Mouse (Mus musculus): ENCODE data around the gene Sfxn1. TPM values are rescaled to one million over a fixed set of nuclear protein-coding genes. Genes with fewer than 3 reads are reported as not detected.
A peak's percentile ranks its signal among the peaks of the same experiment; 100 is the strongest.

The Sfxn1 gene
- polyA plus RNA-seq, 1 experiment: 28.1 TPM

DNA sequence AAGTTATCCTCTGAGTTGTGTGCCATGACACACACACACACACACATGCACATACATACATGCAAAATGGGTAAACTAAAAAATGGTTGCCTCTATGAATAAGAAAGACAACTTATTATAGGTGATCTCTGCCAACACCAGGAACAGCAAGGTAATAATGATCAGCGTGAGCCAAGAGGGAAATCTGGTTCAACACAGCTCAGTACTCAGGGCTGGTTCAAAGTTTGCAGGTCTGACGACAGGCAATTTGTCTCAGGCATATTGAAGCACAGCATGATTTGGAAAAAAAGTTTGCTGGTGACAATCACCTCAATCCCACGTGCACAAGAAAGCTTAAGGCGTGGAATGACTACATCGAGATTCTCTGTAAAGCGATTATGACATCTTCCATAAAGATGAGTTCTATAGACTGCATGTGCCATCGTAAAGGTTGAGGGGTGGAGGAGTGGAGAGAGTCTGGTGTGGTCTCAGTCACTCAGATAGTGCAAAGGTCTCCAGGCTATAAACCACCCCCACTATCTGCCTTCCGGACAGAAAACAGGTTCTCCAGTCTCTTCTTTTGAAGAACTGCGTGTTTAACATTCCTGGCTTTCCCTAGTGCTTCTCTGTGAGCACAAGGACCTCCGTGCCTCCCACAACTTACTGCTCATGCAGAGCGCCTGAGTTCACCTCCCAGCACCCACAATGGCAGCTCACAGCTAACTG, 6.0 kb downstream of the Sfxn1 start:
- no peak for DNase-seq (ENCODE audit: low spot score)

DNA sequence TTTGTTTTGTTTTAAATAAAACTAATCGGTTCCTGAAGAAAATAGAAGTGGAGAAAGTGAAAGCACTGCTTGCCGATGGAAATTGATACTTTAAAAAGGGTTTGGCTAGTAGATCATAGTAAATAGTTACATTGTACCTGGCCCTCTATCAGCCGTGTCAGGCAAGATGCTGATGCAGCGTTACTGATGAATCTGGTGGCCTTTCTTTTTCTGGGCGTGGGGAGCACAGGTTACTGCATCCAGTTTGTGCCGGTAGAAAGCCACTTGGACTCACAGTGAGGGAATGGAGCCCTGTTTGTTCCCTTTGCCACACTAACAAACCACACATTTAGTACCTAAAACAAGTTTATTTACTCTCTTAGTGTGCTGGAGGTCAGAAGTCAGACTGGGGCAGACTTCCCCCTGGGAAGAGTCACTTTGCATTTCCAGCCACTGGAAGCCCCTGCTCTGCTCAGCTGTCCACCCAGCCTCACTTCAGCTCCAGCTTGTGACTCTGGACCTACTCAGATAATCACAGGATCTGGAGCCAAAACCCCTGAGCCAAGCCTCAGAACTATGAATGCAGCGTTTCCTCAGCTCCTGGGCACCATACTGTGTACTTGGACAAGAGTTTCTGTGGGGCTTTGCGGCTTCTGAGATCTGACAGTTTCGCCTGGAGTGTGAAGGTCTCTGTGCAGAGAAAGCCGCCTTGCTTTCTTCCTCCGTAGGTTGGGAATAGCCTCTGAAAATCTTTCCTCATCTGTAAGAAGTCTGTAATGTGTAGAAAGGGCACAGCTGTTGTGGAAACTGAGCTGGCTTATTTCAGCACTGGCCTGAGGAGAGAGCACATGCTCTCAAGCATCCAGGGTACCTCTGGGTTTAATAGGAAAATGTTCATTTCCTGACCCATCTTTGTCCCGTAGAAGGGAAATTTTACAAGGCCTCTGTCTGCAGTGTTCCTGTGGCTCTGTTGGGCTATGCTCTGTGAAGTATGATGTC, 8.4 kb downstream of the Sfxn1 start:
- DNase-seq (ENCODE audit: low spot score): no peak

DNA sequence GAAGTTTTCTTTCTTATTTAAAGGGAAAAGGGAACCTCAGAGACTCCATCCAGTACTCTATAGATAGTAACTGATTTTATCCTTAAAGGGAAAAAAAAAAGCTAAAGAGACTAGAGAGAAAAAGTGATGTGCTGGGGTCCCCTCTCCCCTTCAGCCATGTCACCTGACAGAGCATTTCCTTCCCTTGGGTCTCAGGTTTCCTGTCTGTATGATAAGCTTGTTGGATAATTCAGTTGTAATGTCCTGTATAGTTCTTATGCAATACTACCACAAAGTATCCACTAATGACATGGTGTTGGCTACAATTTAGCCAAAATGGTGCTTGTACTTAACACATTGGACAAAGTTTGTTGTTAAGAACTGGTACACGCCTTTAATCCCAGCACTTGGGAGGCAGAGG, 9.1 kb downstream of the Sfxn1 start:
- DNase-seq (ENCODE audit: low spot score): no peak

DNA sequence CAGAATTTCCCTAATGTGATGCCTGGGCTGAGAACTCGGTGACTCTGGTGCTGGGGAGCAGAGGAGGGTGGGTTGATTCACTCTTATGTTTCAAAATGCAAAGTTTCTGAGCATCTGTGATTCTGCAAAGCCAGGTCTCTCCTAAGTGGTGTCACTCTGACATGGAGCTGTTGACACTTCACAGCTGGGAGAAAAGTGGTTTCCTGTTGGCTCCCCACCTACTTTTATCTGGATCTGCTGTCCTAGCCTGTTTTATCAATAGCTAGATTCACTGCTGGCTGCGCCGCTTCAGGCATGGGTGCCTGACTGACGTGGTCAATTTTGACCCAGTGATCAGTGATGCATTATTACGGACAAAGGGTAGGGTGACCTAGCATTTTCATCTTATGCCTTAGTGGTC, 11.3 kb downstream of the Sfxn1 start:
- DNase-seq (ENCODE audit: low spot score): no peak

DNA sequence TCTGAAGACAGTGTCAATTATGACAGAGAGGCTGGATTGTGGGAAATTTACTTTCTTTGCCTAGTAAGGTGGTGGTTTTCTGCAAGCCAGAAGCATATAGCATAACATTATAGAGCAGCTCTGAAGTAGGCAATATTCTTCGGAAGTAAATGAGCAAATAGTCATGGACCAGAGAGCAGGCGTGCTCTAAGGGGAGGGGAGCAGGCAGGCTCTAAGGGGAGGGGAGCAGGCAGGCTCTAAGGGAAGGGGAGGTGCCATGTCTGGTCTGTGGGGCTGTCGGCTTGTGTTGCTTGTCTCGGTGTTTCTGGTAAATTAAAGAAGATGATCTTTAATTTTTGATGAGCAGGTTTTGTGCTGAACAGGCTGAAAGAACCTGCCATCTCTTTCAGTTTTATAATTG, 12.5 kb downstream of the Sfxn1 start:
- DNase-seq (ENCODE audit: low spot score): no peak

DNA sequence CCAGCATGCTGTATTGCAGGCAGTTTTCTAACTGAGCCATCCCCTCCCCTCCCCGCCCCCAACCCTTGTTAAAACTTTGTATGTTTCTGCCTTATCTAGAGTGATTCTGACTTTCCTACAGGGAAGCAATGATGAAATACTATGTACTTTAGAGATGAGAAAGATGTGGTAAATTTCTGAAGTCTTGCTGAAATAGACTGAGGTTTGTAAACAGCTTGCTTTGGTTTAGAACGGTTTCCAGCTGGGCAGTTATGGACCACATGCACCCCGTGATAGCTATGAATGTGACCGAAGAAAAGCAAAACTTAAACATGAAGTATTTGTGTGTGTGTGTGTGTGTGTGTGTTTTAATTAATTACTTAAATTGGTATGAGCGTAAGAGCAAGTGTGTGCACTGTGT, 13.2 kb downstream of the Sfxn1 start:
- DNase-seq (ENCODE audit: low spot score): no peak

DNA sequence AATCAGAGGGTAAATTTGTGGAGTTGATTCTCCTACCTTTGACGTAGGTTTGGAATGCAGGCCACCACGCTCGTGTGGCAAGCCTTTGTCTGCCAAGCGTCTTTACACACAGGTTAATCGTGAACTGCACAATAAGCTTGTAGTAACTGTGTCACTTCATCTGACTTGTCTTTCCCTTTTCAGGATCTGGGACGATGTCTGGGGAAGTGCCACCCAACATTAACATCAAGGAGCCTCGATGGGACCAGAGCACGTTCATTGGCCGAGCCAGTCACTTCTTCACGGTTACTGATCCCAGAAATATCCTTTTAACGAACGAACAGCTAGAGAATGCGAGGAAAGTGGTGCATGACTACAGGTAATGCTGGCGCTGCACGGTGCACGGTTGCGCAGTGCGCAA, 13.6 kb downstream of the Sfxn1 start:
- DNase-seq (ENCODE audit: low spot score): no peak

DNA sequence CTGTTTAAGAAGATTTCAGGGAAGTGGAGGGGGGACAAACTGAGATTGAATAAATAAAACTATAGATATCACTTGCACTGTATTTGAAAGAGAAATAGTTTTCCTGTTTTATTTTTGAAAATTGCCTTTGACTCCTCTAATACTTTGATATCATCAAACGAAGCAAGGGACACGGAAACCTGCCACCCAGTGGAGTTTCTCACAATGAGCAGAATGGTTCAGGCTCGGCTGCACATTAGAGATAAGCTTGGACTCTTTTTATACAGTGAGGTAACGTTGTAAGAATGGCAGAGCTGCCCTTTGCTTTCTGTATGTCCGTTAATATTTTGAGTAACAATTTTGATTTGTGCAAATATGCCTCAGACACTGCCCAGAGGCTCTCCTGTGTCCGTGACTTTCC, 20.1 kb downstream of the Sfxn1 start:
- DNase-seq (ENCODE audit: low spot score): no peak

DNA sequence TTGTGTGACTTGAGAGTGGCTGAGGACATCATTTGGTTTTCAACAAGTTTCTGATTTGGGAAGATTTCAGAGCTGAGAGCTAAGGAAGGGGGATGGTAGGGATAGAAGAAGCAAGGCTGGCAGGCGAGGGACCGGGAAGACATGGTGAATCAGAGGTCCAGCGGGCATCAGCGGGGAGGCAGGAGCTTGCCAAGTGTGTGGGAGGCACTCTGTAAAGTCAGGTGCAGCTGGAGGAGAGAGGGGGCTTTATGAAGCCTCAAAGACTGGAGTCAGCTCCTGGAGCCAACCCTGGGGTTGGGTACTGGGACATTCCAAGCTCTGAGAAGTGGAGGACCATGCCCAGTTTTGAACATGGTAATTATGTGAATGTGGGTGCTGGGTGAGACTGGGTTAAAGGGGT, 22.7 kb downstream of the Sfxn1 start:
- DNase-seq (ENCODE audit: low spot score): no peak

DNA sequence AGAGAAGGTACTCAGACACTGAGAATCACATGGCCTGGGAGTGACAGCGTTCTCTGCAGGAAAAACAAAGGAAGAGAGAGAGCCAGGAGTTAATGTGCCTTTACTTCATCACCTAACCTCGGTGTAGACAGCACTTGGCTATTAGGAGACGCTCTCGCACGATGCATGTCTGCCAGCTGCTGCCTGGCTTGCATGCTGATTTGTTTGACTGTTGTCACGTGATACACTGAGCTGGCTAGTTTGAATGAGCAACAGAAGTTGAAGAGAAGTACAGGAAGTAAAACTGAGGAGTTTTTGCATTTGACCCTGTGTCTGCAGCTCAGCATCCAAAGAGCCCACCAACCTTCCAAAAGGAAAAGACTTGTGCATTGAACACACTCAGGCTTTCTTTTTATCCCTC, 23.3 kb downstream of the Sfxn1 start:
- DNase-seq (ENCODE audit: low spot score): no peak

DNA sequence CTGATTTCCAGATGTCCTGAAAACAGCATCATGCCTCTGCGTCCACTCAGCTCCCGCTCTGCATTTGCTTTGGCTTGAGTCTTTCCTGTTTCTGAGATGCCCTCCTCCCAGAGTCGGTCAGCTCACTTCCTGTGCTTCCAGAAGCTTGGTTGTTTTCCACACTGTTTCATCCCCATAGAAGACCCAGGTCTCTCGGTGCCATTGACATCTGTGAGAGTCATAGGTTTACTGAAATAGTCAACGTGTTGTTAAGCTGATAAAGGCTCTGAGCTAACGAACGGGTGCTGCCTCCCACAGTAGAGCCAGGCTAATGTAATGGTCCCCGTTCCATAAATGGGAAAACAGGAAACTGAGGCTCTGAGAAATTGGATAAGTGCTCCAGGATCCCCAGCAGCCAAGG, 24.1 kb downstream of the Sfxn1 start:
- no peak for DNase-seq (ENCODE audit: low spot score)

DNA sequence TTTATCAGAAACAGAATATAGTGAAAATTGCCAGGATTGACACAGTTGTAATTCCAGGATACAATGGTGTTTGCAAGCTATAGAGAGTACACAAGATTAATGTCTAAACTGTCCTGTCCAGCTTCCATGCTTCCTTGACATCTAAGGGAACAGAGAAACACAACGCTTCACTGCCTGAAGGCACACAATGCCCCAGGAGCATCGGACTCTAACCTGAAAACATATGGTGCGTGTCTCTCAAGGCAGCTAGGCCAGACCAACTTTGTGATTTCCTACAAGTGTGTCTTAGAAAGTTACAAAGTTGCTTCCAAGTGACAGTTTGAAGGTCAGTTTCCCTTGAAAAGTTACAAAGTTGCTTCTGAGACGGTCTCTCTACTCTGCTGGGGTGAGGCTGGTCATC, 25.6 kb downstream of the Sfxn1 start:
- no peak for DNase-seq (ENCODE audit: low spot score)

DNA sequence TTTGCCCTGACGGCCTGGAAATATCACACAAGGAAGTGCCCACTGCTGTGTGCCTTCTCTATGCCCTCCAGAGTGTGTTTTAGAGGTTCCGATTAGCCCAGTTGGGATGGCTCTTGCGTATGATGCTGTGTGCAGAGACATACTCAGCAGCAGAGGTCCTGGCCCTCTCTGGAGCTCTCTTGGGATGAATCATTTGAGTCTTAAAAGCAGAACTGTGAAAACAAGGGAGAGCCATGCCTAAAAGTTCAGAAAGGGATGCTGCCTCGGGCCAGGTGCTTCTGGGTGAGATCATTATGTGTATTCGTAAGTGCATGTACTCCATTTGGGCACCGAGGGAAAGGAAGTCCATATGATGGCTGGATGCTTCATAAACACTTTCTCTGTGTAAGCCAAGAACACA, 26.1 kb downstream of the Sfxn1 start:
- no peak for DNase-seq (ENCODE audit: low spot score)

DNA sequence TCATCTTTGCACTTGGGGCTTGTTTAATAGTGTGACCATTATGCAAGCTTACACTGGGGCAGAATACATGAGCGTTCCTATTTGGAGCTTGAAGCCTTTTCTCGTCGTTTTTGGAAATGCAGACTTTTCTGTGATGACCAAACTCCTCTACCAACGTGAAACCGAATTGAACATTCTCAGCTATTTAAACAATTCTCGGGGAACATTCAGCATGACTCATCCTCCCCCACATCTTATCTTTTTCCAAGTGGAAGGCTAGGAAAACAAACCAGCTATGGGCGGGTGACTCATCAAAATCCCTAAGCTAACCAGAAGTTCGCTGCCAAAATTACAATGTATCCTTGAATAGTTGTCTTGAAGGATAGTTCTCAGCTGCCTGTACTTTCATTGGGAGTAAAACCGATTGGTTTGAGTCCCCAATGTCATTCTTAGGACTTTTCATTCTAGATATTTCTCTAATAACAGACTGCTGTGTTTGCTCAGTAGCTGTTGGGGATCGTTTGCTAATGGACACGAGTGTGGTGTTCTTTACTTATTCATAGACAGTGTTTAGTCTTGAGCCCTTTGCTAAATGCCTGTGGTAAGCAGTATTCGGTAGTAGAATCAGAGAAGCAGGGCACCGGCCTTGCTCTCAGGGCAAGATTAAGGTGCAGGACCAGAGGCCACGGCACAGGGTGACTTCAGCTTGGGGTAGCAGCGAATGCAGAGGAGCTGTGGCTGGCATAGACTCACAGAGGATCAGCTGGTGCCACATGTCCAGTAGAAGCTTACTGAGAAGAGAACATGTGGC, 29.6 kb downstream of the Sfxn1 start:
- DNase-seq (ENCODE audit: low spot score): no peak

DNA sequence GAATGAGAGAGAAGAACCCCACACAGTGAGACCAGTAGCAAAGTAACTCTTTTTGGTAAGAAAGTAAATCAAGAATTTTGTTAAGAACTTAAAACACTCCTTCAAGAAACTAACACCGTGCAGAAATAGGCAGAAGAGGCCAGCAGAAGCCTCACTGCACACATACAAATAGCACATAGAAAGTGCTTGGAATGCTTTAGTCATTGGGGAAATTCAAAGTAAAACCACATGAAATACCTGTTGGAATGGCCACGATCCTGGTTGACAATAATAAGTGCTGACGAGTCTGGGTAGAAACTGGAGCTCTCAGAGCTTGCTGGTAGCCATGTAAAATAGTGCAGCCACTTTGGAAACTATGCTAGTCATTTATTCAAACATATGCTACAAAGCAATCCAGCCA, 30.4 kb downstream of the Sfxn1 start:
- no peak for DNase-seq (ENCODE audit: low spot score)

DNA sequence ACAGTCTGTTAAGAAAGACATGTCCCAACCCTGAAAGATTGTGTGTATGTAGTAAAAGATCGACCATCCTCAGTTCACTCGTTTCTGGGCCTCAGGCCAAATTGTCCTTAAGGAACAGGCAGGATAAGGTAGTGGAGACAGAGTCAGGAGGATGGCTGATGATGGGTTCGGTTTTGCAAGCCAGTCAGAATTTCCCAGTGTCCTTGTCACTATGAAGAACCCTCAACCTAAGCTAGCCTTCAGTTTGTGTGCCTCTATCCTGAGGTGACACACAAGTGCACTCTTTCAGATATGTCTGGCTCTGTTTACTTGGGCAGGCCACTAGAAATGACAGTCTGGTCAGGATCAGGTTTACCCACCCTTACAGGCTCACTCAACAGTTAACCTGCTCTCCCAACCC, 31.6 kb downstream of the Sfxn1 start:
- DNase-seq (ENCODE audit: low spot score): no peak

DNA sequence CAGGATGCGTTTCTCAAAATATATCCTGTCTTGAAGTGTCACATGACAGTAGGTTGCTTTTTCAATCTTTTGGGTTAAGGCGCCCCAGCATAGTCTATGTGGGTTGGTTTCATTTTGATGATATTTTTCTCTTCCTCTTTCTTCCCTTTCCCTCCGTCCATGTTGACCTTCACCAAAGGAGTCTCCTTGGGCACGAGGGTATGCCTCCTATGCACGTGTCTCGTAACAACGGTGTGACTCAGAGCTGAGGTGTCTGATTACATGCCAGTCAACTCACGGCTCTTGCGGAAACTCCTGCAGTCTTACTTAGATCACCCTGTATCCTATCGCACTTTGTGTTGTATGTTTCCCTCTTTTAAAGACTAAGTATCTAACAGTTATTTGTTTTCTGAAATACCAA, 32.2 kb downstream of the Sfxn1 start:
- no peak for DNase-seq (ENCODE audit: low spot score)

DNA sequence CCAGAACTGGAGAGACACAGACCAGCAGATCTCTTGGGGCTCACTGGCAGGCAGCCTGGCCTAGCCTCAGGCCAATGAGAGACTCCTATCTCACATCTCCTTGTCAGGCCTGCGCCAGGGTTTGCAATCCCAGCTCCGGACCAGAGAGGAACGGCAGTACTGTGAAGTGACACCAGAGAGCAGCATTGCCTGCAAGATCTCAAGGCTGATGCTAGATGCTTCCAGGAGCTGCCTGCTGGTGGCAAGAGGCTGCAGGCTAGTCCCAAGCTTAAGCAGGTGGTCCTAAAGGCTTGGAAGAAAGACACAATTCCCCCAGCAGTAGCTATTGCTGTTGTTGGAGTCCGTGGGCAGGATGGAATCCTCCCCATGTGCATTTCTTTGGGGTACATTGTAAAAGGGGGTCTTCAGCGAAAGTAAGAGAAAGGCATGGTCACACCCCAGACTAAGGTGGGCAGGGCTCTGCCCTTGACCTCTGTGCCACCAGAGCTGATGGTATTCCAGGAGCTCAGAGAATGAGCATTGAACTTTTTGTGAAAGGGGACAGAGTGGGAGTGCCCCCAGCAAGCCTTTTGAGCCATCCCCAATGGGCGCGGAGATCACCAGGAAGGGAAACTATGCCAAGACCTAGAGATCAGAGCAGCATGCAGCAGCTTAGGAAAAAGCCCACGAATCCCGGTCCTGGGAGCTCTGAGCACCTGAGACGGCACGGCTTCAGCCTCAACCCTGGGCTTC, 42.3 kb downstream of the Sfxn1 start:
- peak; percentile 51 for DNase-seq (ENCODE audit: low spot score)

DNA sequence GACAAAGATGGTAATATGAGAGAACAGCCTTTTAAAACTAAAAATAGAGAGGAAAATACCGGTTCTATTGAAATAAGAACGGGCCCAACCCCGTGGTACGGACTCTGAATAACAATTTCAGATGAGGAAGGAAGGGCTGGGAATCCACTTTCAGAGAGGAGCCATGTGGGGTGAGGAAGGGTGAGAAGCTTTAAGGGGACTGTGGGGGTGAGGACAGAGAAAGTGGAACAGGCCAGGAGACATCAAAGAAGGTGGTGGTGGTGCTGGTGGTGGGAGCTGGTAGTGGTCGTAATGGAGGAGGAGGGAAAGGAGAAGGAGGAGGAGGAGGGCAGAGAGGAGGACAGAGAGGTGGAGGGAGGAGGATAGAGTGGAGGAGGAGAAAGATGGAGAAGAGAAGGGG, 43.3 kb downstream of the Sfxn1 start:
- no peak for DNase-seq (ENCODE audit: low spot score)

DNA sequence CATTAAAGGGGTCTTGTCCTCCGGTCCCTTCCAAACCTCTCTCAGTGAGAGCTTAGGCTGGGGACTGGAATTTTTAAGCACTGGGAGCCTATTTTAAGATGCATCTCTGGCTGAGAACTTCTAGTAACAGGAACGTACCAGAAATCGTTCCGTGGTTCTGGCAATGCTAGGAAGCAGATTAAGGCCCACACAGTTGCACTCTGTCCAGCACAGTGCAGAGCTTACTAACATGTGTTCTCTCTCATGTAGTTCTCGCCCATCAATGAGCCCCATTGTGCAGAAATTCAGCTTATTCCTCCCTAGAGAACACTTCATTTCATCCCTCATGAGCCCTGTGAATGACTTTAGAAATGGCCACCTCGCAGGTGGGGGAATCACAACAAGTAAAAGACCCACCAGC, 44.1 kb downstream of the Sfxn1 start:
- no peak for DNase-seq (ENCODE audit: low spot score)

DNA sequence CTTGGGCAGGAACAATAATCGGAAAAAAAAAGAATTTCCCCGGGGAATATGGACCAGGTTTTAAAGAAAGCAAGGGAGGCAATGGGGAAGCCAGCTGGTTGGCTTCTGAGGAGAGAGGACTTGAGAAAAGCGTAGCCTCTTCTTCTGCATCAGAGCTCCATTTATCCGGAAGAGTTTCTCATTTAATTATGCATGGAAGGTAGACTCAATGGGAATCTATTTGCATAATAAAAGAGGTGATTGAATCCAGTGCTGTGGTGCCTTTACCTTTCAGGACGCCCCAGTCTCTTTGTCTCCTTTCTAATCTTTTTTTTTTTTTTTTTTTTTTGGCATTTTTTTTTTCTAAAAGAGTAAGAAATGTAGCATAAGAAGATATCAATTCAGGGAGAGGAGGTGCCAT, 46.7 kb downstream of the Sfxn1 start:
- DNase-seq (ENCODE audit: low spot score): no peak
